Mouse (Mus musculus) hindbrain, embryonic 13.5 days (tissue): Measurements from ENCODE around the gene Moxd2. TPM values are rescaled to one million over a fixed set of nuclear protein-coding genes. Genes with fewer than 3 reads are reported as not detected.

Experiments
- ATAC-seq: fragments of 200-750 bp; cut with Nextera tagmentation; 2 replicates; pipeline ENCODE4 v1.8.0; 2017; ENCODE audit warnings: moderate TSS enrichment; ENCODE audit not compliant: low FRiP score
- H3K27ac ChIP-seq: fragments of 300-500 bp; sonication (generic); 2 replicates; pipeline ENCODE4 v1.5.1; 2015; ENCODE audit warnings: inconsistent platforms, mild to moderate bottlenecking, moderate library complexity
- H3K27me3 ChIP-seq: fragments of 300-500 bp; sonication (generic); 2 replicates; pipeline ENCODE4 v1.6.1; 2015; ENCODE audit warnings: mild to moderate bottlenecking, inconsistent platforms
- H3K36me3 ChIP-seq: fragments of 300-500 bp; sonication (generic); 2 replicates; pipeline ENCODE4 v1.6.1; 2015; ENCODE audit warnings: mild to moderate bottlenecking, inconsistent platforms
- H3K4me1 ChIP-seq: fragments of 300-500 bp; sonication (generic); replicated peaks from 2 replicates; pipeline ENCODE4 v1.6.1; 2015; ENCODE audit warnings: inconsistent platforms
- H3K4me2 ChIP-seq: fragments of 300-500 bp; sonication (generic); 2 replicates; pipeline ENCODE4 v1.6.1; 2015; ENCODE audit warnings: inconsistent platforms, mild to moderate bottlenecking, moderate library complexity
- H3K4me3 ChIP-seq: fragments of 300-500 bp; sonication (generic); 2 replicates; pipeline ENCODE4 v1.5.1; 2015; ENCODE audit warnings: mild to moderate bottlenecking, inconsistent platforms
- H3K9ac ChIP-seq: fragments of 300-500 bp; sonication (generic); 2 replicates; pipeline ENCODE4 v1.6.1; 2015; ENCODE audit warnings: mild to moderate bottlenecking, inconsistent platforms
- H3K9me3 ChIP-seq: fragments of 300-500 bp; sonication (generic); 2 replicates; pipeline ENCODE4 v1.6.1; 2016; ENCODE audit warnings: inconsistent platforms
- WGBS: fragments of 180-500 bp; shearing (Covaris S2); methylation state at CpG from one replicate; pipeline ENCODE4 v1.1.7; 2015; 5-methylcytosine and 5-hydroxymethylcytosine counted together
- polyA plus RNA-seq: library from polyadenylated mRNA; unstranded; fragments of >200 nt; fragmentation: Nextera tagmentation; extraction: Ambion mirVana; gene quantifications from 2 replicates; pipeline ENCODE4 v1.2.1, GENCODE M21; 2015

Moxd2 gene
- polyA plus RNA-seq: not detected in 2 replicates

DNA sequence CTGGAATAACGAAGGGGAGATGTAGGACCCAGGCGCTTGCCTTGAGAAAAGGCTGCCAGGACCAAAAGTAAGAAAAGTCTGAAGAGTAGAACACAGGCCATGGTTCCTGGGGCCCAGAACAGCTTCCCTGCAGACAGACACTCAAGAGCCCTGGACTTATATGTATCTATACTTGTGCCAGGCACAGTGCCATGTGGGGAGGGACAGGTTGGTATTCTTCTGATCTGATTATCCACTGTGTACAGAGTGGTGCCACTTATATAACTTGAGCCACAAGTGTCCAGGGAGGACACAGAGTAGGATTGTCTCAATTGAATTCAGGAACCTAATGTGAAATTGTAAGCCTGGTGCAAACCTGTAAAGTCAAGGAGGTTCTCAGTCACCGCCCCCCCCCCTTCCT is at the start of gene Moxd2:
Gene Moxd2 (minus strand): TSS at position 101 of the 400 bp plus-strand sequence.
- no peaks in the 10 kb centered on the region for H3K9me3 ChIP-seq
- WGBS: 94% methylated on average over 3 of the region's 3 CpGs
- no peaks in the 10 kb centered on the region for H3K36me3 ChIP-seq
- no peak for ATAC-seq
- H3K4me2 ChIP-seq: no peak within 1 kb of the TSS
- no peak within 1 kb of the TSS for H3K27ac ChIP-seq
- H3K4me3 ChIP-seq: no peak within 1 kb of the TSS
- H3K9ac ChIP-seq: no peak within 1 kb of the TSS
- no peaks in the 10 kb centered on the region for H3K27me3 ChIP-seq
- H3K4me1 ChIP-seq: no peaks in the 10 kb centered on the region

DNA sequence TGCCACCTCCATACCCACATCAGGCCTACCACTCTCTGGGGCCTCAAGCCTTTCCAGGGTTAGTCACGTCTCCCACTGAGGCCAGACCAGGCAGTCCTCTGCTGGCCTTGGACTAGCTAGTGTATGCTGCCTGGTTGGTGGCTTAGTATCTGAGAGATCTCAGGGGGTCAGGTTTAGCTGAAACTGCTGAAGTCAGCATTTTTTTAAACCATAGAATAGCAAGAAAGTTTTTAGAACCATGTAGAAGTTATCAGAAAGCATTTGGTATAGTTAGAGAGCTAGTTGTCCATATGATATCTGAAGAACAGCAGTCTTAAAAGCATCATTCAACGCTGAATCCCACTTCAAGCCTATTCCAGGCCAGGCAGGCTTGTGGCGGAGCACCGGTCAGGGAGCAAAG is 32.7 kb upstream of the Moxd2 start:
- H3K9ac ChIP-seq: no peak overlapping the region
- 87% methylated on average over 4 of the region's 4 CpGs for WGBS
- H3K27ac ChIP-seq: no peak overlapping the region
- H3K4me3 ChIP-seq: no peak overlapping the region
- no peak for ATAC-seq
- H3K4me1 ChIP-seq: no peaks in the 10 kb centered on the region
- H3K4me2 ChIP-seq: no peak overlapping the region
- H3K27me3 ChIP-seq: no peaks in the 10 kb centered on the region
- no peaks in the 10 kb centered on the region for H3K36me3 ChIP-seq
- H3K9me3 ChIP-seq: no peaks in the 10 kb centered on the region

DNA sequence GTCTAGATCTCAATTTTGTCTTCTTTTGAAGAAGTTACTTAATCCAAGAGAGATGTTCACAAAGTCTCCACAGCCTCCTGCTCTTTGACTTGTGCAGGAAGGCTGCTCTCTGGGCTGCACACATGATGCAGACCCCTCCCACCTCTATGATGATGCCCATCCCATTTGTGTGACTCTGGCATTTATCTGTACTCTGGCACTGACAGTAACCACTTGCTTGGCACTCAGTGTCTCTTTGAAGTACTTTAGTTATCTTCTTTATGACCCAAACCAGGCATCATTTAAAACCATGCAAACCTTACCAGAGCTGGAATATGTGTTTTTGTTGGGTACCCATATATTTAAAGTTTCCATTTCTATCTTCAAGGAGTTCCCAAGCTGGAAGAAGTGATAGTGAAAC is 13.0 kb upstream of the Moxd2 start, which contains the start of gene Prss58:
Gene Prss58 (minus strand): TSS at position 101 of the 400 bp plus-strand sequence.
- no peak within 1 kb of the TSS for H3K4me3 ChIP-seq
- no peak within 1 kb of the TSS for H3K9ac ChIP-seq
- ATAC-seq: no peak
- no peaks in the 10 kb centered on the region for H3K4me1 ChIP-seq
- H3K9me3 ChIP-seq: no peaks in the 10 kb centered on the region
- H3K36me3 ChIP-seq: no peaks in the 10 kb centered on the region
- no peak within 1 kb of the TSS for H3K27ac ChIP-seq
- no peaks in the 10 kb centered on the region for H3K27me3 ChIP-seq
- no peak within 1 kb of the TSS for H3K4me2 ChIP-seq

DNA sequence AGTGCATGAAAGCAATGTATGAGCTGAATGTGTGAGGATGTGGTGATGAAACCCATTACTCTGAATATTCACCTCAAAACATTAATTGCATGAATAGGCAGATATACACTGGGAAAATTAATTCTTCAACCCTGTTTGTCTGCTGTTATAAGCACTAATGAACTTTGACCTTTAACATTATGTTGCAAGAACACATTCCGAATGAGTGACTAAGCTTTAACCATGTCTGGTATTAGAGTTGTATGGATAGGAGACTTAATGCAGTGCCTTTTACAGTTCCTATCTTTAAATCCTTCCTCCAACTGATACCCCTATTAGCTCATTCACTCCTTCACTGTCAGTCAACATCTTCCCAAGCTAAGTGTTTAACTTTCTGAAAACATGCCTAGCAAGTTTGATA is 7.4 kb upstream of the Moxd2 start:
- H3K27me3 ChIP-seq: no peaks in the 10 kb centered on the region
- no peak overlapping the region for H3K9ac ChIP-seq
- ATAC-seq: no peak
- H3K4me1 ChIP-seq: no peaks in the 10 kb centered on the region
- H3K36me3 ChIP-seq: no peaks in the 10 kb centered on the region
- no peak overlapping the region for H3K27ac ChIP-seq
- no peaks in the 10 kb centered on the region for H3K9me3 ChIP-seq
- 94% methylated on average over 1 of the region's 1 CpGs for WGBS
- H3K4me2 ChIP-seq: no peak overlapping the region
- H3K4me3 ChIP-seq: no peak overlapping the region

DNA sequence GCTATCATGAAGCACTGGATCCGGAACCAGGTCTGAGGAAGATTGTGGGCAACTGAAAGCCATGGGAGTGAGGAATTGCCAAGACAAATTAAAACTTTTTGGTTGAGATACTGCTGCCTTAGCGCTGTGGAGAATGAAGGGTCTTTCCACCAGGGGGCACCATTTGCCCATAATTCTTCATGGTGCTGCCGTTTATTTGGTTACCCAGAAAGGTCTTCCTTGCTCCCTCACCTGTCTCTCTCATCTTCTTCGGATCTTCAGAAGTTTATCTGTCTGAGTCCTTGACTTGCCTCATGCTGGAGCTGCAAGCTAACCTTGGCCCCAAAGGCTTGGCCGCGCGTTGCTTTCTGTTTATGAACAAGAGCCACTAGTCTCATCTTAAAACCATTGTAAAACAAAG is 6.3 kb upstream of the Moxd2 start:
- Histone ChIP-seq H3K27ac (no peak overlapping the region), H3K9ac (no peak overlapping the region), H3K4me3 (no peak overlapping the region), H3K9me3 (no peaks in the 10 kb centered on the region), H3K4me2 (no peak overlapping the region), H3K4me1 (no peaks in the 10 kb centered on the region), H3K36me3 (no peaks in the 10 kb centered on the region), H3K27me3 (no peaks in the 10 kb centered on the region)
- 40% methylated on average over 7 of the region's 7 CpGs for WGBS
- no peak for ATAC-seq

DNA sequence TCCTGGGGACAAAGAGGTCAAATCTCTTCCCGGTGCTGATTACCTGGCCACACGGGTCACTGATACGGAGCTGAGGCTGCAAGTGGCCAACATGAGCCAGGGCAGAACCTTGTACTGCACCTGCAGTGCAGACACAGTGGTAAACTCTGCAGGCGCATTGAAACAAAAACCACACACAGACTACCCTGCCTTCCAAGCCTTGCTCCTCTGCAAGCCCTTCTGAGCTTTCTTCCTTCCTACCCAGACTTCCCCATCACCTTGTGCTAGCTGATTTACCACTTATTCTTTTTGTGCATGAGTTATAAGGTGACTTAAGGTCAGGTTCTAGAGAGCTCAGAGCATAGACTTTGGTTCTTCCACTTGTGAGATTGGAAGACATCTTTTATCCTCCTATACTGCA is 4.5 kb upstream of the Moxd2 start:
- no peaks in the 10 kb centered on the region for H3K4me1 ChIP-seq
- H3K4me2 ChIP-seq: no peak overlapping the region
- H3K9me3 ChIP-seq: no peaks in the 10 kb centered on the region
- no peak overlapping the region for H3K27ac ChIP-seq
- no peaks in the 10 kb centered on the region for H3K27me3 ChIP-seq
- 84% methylated on average over 4 of the region's 4 CpGs for WGBS
- no peak overlapping the region for H3K4me3 ChIP-seq
- H3K9ac ChIP-seq: no peak overlapping the region
- ATAC-seq: no peak
- H3K36me3 ChIP-seq: no peaks in the 10 kb centered on the region

DNA sequence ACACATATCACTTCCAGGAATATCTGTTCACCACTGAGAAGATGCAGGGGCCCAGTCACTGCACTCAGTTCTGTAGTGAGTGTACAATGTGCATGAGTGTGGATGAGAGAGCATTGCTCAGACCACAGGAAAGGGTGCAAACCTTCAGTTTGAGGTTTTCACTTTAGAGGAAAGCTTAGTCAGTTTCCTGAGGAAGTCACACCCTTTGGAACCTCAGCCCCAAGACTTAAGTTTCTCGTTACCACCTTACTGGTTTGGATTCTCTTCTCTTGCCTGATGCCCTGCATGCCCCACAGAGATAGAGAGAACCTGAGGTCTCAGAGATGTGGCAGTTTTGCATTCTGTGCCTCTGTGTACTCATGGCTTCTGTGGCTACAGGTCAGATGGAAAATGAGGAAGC is 3.7 kb upstream of the Moxd2 start:
- Histone ChIP-seq H3K9ac (no peak overlapping the region), H3K4me2 (no peak overlapping the region)
- 52% methylated on average over 1 of the region's 1 CpGs for WGBS

DNA sequence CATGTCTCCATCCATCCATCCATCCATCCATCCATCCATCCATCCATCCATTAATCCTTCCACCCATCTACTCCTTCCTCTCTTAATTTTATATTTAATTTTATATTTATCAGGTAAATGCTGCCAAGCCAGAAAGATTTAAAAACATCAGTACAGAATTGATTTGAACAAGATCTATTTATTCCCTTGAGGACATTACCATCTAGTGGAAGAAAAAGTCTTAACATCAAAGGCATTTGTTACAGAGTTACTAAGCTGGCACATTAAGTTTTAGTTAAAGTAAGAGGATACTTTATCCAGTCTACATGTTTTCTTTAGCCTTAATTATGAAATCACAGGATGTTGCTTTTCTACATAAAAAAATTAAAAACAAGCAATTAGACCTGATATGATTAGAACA is 42.0 kb downstream of the Moxd2 start:
- Histone ChIP-seq H3K27me3 (no peaks in the 10 kb centered on the region), H3K9me3 (no peaks in the 10 kb centered on the region), H3K9ac (no peak overlapping the region), H3K27ac (no peak overlapping the region), H3K4me1 (no peaks in the 10 kb centered on the region), H3K4me3 (no peak overlapping the region), H3K4me2 (no peak overlapping the region), H3K36me3 (no peaks in the 10 kb centered on the region)
- no peak for ATAC-seq

More for the DNA sequence above, 3.7 kb upstream of the Moxd2 start:
- Histone ChIP-seq H3K27ac (no peak overlapping the region), H3K9me3 (no peaks in the 10 kb centered on the region), H3K4me3 (no peak overlapping the region), H3K27me3 (no peaks in the 10 kb centered on the region), H3K4me1 (no peaks in the 10 kb centered on the region), H3K36me3 (no peaks in the 10 kb centered on the region)
- no peak for ATAC-seq

Other genes with a start within 250 kb of the Moxd2 start
- not detected in 2 replicates for gene Prss58, start 12.9 kb upstream of the Moxd2 start, polyA plus RNA-seq
- not detected in 2 replicates for gene 1700074P13Rik, start 53.1 kb upstream of the Moxd2 start, polyA plus RNA-seq
- not detected in 2 replicates for gene Gm4744, start 64.4 kb upstream of the Moxd2 start, polyA plus RNA-seq
- not detected in 2 replicates for gene 1810009J06Rik, start 77.3 kb upstream of the Moxd2 start, polyA plus RNA-seq
- not detected in 2 replicates for gene Gm2663, start 112.0 kb upstream of the Moxd2 start, polyA plus RNA-seq
- gene 2210010C04Rik, start 148.0 kb upstream of the Moxd2 start, polyA plus RNA-seq: not detected in 2 replicates